Mouse (Mus musculus) heart, embryonic 15.5 days (tissue): ENCODE results near the gene Selenbp2. TPM values are rescaled to one million over a fixed set of nuclear protein-coding genes. Genes with fewer than 3 reads are reported as not detected.
"Not testable (repeated sequence)": the region's sequence is repeated elsewhere in the genome, so short reads cannot be mapped to it uniquely, and the experiment has no call there.

Experiments
- ATAC-seq: fragments of 200-750 bp; cut with Nextera tagmentation; replicated peaks from 2 replicates; pipeline ENCODE4 v1.8.0; 2017; ENCODE audit warnings: low read depth, moderate TSS enrichment; ENCODE audit not compliant: insufficient number of reproducible peaks, insufficient read depth, low FRiP score
- H3K27ac ChIP-seq: fragments of 300-500 bp; sonication (generic); 2 replicates; pipeline ENCODE4 v1.5.1; 2015; ENCODE audit warnings: mild to moderate bottlenecking, inconsistent platforms
- H3K27me3 ChIP-seq: fragments of 300-500 bp; sonication (generic); 2 replicates; pipeline ENCODE4 v1.6.1; 2015; ENCODE audit warnings: inconsistent platforms
- H3K36me3 ChIP-seq: fragments of 300-500 bp; sonication (generic); 2 replicates; pipeline ENCODE4 v1.6.1; 2015; ENCODE audit warnings: mild to moderate bottlenecking, inconsistent platforms
- H3K4me1 ChIP-seq: fragments of 300-500 bp; sonication (generic); replicated peaks from 2 replicates; pipeline ENCODE4 v1.6.1; 2015; ENCODE audit warnings: inconsistent platforms
- H3K4me2 ChIP-seq: fragments of 300-500 bp; sonication (generic); 2 replicates; pipeline ENCODE4 v1.6.1; 2015; ENCODE audit warnings: inconsistent platforms, mild to moderate bottlenecking, moderate library complexity
- H3K4me3 ChIP-seq: fragments of 300-500 bp; sonication (generic); 2 replicates; pipeline ENCODE4 v1.5.1; 2015; ENCODE audit warnings: mild to moderate bottlenecking, inconsistent platforms
- H3K9ac ChIP-seq: fragments of 300-500 bp; sonication (generic); 2 replicates; pipeline ENCODE4 v1.6.1; 2015; ENCODE audit warnings: mild to moderate bottlenecking, inconsistent platforms
- H3K9me3 ChIP-seq: fragments of 300-500 bp; sonication (generic); replicated peaks from 2 replicates; pipeline ENCODE4 v1.6.1; 2016; ENCODE audit warnings: inconsistent platforms
- WGBS: fragments of 180-500 bp; shearing (Covaris S2); methylation state at CpG from one replicate; pipeline ENCODE4 v1.1.7; 2015; ENCODE audit warnings: mixed read lengths; 5-methylcytosine and 5-hydroxymethylcytosine counted together
- polyA plus RNA-seq: library from polyadenylated mRNA; unstranded; fragments of >200 nt; fragmentation: Nextera tagmentation; extraction: Ambion mirVana; gene quantifications from 2 replicates; pipeline ENCODE4 v1.2.1, GENCODE M21; 2015

The Selenbp2 gene
- polyA plus RNA-seq, 1 experiment from 2014 or later: 3.8 TPM

- not testable (repeated sequence) for H3K4me1 ChIP-seq, H3K27me3 ChIP-seq, H3K9me3 ChIP-seq, H3K36me3 ChIP-seq, H3K4me3 ChIP-seq, H3K9ac ChIP-seq, ATAC-seq, H3K27ac ChIP-seq, H3K4me2 ChIP-seq
- WGBS: 81% methylated on average over 9 of the region's 9 CpGs
These were observed 18.3 kb upstream of the Selenbp2 start for GRCm38 (mm10) chr3:94675101-94675500.

- Histone ChIP-seq H3K27ac (no peak overlapping the region), H3K27me3 (no peaks in the 10 kb centered on the region), H3K9me3 (no peaks in the 10 kb centered on the region), H3K4me1 (no peaks in the 10 kb centered on the region), H3K4me3 (no peak overlapping the region), H3K36me3 (no peaks in the 10 kb centered on the region), H3K4me2 (no peak overlapping the region), H3K9ac (no peak overlapping the region)
- no peak for ATAC-seq
- WGBS: 70% methylated on average over 8 of the region's 8 CpGs
These were observed 14.0 kb upstream of the Selenbp2 start for GRCm38 (mm10) chr3:94679351-94679841.

- H3K27me3 ChIP-seq, H3K4me2 ChIP-seq, H3K4me1 ChIP-seq, ATAC-seq, H3K9me3 ChIP-seq, H3K4me3 ChIP-seq, H3K27ac ChIP-seq, H3K36me3 ChIP-seq, H3K9ac ChIP-seq: not testable (repeated sequence)
- WGBS: 88% methylated on average over 12 of the region's 12 CpGs
These were observed 13.3 kb upstream of the Selenbp2 start for GRCm38 (mm10) chr3:94680032-94680431.

GRCm38 (mm10) chr3:94680783-94681182, 12.6 kb upstream of the Selenbp2 start:
- ATAC-seq: no peak
- Histone ChIP-seq H3K36me3 (no peaks in the 10 kb centered on the region), H3K9me3 (no peaks in the 10 kb centered on the region), H3K4me2 (no peak overlapping the region), H3K27me3 (no peaks in the 10 kb centered on the region), H3K4me1 (no peaks in the 10 kb centered on the region), H3K9ac (no peak overlapping the region), H3K4me3 (no peak overlapping the region), H3K27ac (no peak overlapping the region)
- 85% methylated on average over 16 of the region's 16 CpGs for WGBS

GRCm38 (mm10) chr3:94683646-94684045, 9.7 kb upstream of the Selenbp2 start:
- no peak overlapping the region for H3K27ac ChIP-seq
- no peak for ATAC-seq
- H3K4me3 ChIP-seq: no peak overlapping the region
- WGBS: 77% methylated on average over 6 of the region's 6 CpGs
- H3K9ac ChIP-seq: no peak overlapping the region
- no peaks in the 10 kb centered on the region for H3K9me3 ChIP-seq
- no peaks in the 10 kb centered on the region for H3K27me3 ChIP-seq
- no peaks in the 10 kb centered on the region for H3K4me1 ChIP-seq
- H3K36me3 ChIP-seq: no peaks in the 10 kb centered on the region
- no peak overlapping the region for H3K4me2 ChIP-seq

- H3K4me3 ChIP-seq, ATAC-seq, H3K4me1 ChIP-seq, H3K4me2 ChIP-seq, H3K9me3 ChIP-seq, H3K27ac ChIP-seq, H3K9ac ChIP-seq, H3K27me3 ChIP-seq, H3K36me3 ChIP-seq: not testable (repeated sequence)
- WGBS: 75% methylated on average over 8 of the region's 8 CpGs
These were observed 7.2 kb upstream of the Selenbp2 start for GRCm38 (mm10) chr3:94685989-94686772.

GRCm38 (mm10) chr3:94688698-94689097, 4.7 kb upstream of the Selenbp2 start:
- not testable (repeated sequence) for H3K9me3 ChIP-seq, ATAC-seq, H3K27ac ChIP-seq, H3K4me2 ChIP-seq, H3K9ac ChIP-seq, H3K4me3 ChIP-seq, H3K36me3 ChIP-seq, H3K4me1 ChIP-seq, H3K27me3 ChIP-seq
- 84% methylated on average over 3 of the region's 3 CpGs for WGBS

GRCm38 (mm10) chr3:94689195-94689594, 4.2 kb upstream of the Selenbp2 start:
- H3K27me3 ChIP-seq, ATAC-seq, H3K9me3 ChIP-seq, H3K9ac ChIP-seq, H3K4me1 ChIP-seq, H3K36me3 ChIP-seq, H3K27ac ChIP-seq, H3K4me2 ChIP-seq, H3K4me3 ChIP-seq: not testable (repeated sequence)
- 59% methylated on average over 1 of the region's 1 CpGs for WGBS

GRCm38 (mm10) chr3:94690162-94690561, 3.2 kb upstream of the Selenbp2 start:
- not testable (repeated sequence) for H3K4me2 ChIP-seq, H3K9ac ChIP-seq, H3K4me1 ChIP-seq, ATAC-seq, H3K36me3 ChIP-seq, H3K27ac ChIP-seq, H3K27me3 ChIP-seq, H3K9me3 ChIP-seq, H3K4me3 ChIP-seq
- 60% methylated on average over 6 of the region's 6 CpGs for WGBS

- Histone ChIP-seq H3K36me3 (no peaks in the 10 kb centered on the region), H3K27me3 (no peaks in the 10 kb centered on the region), H3K4me2 (no peak overlapping the region), H3K4me1 (no peaks in the 10 kb centered on the region), H3K27ac (no peak overlapping the region), H3K9ac (no peak overlapping the region), H3K9me3 (no peaks in the 10 kb centered on the region), H3K4me3 (no peak overlapping the region)
- ATAC-seq: no peak
These were observed 2.6 kb upstream of the Selenbp2 start for GRCm38 (mm10) chr3:94690616-94691247.

GRCm38 (mm10) chr3:94691694-94692093, 1.7 kb upstream of the Selenbp2 start:
- H3K9me3 ChIP-seq, H3K9ac ChIP-seq, ATAC-seq, H3K4me2 ChIP-seq, H3K4me1 ChIP-seq, H3K27me3 ChIP-seq, H3K27ac ChIP-seq, H3K36me3 ChIP-seq, H3K4me3 ChIP-seq: not testable (repeated sequence)
- 84% methylated on average over 4 of the region's 4 CpGs for whole genome bisulfite sequencing

- not testable (repeated sequence) for H3K9me3 ChIP-seq, H3K27ac ChIP-seq, H3K9ac ChIP-seq, H3K4me1 ChIP-seq, ATAC-seq, H3K27me3 ChIP-seq, H3K4me2 ChIP-seq, H3K36me3 ChIP-seq, H3K4me3 ChIP-seq
- 48% methylated on average over 5 of the region's 8 CpGs for WGBS
These were observed 518 bp downstream of the Selenbp2 start for GRCm38 (mm10) chr3:94693874-94694273.
